Mouse (Mus musculus) B cell, adult 62 days (primary cell): ENCODE data around the gene Tcn2. TPM values are rescaled to one million over a fixed set of nuclear protein-coding genes. Genes with fewer than 3 reads are reported as not detected.

Source experiments
- total RNA-seq: library from RNA; stranded (reverse); gene quantifications from 4 replicates; pipeline ENCODE4 v1.2.4, GENCODE M21; 2023

The Tcn2 gene
- total RNA-seq = 21.4 to 26.4 TPM (median 24.0 TPM) in 4 replicates

DNA sequence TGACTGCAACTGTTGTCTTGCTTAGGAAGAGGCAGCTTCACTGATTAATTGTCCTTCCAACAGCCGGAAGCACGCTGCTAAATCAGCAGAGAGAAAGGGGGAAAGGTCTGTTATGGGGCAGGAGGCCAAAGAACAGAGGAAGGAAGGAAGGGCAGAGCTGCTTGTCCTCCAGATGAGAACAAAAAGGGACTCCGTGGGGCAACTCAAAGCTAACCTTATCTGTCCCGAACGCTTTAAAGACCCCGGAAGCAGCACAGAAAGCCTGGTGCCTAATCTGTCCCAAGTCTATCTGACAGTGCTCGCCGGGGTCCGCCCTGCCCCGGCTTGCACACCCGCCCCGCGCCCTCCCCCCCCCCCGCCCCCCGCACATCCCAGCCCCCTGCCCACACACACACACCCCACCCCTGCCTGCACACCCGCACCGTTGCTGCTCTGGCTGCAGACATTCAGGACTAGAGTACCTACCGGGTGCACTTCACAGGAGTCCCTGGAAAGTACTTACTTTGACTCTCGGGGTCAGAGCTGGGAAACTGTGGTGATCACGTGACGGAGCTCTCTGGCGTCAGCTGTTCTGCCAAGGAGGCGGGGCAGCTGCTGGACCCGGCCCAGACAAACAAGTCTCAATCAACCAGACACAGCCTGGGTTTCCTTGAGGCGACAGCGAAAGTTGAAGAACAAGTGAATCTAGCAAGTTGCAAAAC is at the start of gene Tcn2:
Gene Tcn2 (minus strand): TSS at position 649 of the 701 bp plus-strand sequence.

DNA sequence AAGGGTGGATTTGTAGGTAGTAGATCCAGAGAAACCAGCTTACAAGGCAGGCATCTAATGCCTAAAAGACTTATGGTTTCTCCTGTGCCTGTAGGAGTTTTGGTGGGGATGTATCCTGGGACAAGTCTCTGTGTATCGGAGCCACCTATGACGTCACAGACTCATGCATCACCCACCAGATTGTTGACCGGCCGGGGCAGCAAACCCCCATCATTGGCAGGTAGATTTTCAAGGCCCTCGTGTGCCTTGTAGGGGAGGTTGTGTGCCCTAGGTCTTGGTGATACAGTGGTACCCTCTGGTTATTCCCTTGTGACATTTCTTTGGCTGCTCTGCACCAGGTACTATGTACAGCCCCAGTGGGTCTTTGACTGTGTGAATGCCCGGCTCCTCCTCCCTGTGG is 44.7 kb upstream of the Tcn2 start, which contains the start of gene 4930556J24Rik:
Gene 4930556J24Rik (minus strand): TSS at position 101 of the 400 bp plus-strand sequence.

DNA sequence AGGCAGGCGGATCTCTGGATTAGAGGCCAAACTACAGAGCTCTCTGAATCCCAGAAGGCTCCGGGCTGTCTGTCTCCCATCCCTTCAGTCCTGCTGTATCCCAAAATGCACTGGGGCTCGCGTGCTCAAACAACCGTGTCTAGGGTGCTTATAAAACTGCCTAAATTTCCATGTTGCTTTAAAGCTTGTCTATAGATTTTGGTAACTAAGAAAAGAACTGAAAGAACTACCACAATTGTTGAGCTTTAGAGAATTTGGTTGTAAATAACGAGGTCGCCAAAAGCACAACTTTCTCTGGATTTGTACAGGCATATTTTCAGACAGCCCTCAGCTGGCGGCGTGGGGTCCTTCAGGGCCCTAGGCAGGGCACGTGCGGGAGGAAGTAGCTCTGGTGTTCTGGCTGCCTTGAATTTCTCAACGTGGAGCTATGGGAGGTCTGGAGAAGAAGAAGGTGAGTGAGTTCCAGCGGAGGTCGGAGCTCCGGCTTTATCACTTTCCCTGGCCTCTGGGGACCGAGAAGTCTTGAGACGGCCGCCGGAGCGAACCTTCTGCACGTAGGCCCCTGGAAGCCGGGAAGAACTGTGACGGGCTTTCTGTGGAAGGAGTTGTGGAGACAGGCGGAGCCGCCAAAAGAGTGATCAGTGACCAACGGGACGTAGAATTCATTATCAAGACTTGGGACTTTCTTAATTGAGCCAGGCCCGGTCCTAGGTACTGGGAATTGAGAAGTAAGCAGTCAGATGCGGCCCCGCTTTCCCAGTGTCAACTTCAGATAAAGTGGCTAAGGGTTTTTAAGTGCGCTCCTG is 31.9 kb upstream of the Tcn2 start, which contains the start of gene Pes1:
Gene Pes1 (plus strand): TSS at position 366 of the 806 bp plus-strand sequence.

DNA sequence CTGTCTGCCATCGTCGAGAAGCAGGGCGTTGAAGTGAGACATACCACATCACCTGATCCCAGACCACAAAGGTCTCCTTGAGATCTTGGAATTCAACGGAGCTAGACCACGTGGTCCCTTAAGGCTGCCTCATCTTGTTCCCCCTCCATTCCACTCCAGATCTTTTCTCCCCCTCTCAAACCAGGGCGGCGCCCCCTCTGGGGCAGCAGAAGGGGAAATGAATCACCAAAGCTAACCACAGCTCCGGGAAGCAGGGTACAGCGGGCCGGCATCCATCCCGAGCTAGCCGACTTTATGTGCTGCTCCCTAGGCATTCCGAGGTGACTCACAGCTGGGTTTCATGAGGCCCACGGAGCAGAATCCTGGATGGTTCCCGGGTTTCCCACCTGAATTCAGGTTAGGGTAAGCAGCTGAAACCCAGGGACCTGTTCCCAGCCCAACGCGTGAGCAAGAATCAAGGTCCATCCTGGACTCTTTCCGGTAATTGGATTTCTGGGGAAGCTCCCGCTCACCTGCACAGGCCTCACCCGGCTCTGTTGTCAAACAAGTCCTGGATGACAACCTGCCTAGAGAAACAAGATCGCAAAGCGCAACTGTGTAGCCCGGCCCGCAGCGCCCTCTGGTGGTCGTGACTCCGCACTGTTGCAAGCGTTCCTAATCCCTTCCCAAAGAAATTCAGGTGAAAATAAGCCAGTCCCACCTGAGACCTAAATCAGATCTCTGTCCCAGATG is 17.7 kb downstream of the Tcn2 start, which contains the start of gene Slc35e4:
Gene Slc35e4 (minus strand): TSS at position 556 of the 732 bp plus-strand sequence.

DNA sequence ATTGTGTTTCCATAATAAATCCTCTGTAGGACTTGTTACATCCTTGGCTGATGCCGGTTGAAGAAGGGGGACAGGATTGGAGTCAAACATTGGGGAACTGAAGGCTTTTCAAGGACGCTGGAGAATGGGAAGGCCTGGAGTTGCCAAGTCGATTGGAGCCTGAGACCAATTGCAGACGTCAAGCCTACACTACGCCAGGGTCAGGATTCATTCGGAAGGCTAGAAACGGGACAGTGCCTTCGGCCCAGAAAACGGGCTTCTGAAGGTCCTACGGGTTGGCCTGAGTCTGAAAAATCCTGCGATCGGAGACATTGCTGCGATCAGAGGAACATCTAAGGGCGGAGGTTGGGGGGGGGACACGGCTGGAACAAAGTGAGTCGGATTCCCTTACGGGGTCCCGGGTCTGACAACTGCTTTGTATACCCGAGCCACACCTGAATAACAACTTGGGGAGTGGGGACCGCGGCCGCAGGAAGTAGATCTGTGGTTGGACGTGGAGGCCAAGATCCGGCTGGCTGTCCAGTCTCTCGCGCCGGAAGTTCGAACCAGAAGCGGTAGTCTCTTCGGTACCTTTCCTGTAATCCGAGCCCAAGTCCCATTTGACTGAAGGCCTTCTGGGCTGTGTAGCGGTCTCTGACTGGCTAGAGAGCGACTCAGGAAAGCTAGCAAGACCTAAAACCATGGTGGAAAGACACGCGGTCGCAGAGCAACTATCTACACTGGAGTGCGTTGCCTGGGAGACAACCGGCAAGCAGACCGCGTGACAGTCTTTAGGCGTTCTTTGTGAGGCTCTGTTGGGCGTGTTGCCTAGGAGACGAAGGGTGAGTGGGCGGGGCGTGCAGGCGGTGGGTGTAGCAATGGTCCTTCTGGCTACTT is 37.3 kb downstream of the Tcn2 start, which contains the start of the genes 4921536K21Rik and Dusp18:
Gene 4921536K21Rik (minus strand): TSS at position 693 of the 876 bp plus-strand sequence.
Gene Dusp18 (plus strand): TSS at position 835 of the 876 bp plus-strand sequence.

Other genes starting within 250 kb of the Tcn2 start
- 0.17 to 0.19 TPM (median 0.18 TPM) in 3 of 4 replicates, not detected in the other for gene Osbp2, start 68.3 kb downstream of the Tcn2 start, total RNA-seq
- 0.88 to 1.8 TPM (median 1.5 TPM) in 4 replicates for gene 4921536K21Rik, start 37.1 kb downstream of the Tcn2 start, total RNA-seq
- gene Dusp18, start 36.9 kb downstream of the Tcn2 start, total RNA-seq = 22.7 to 28.9 TPM (median 24.5 TPM) in 4 replicates
- gene Slc35e4, start 17.5 kb downstream of the Tcn2 start, total RNA-seq = 6.8 to 10.0 TPM (median 8.6 TPM) in 4 replicates
- 91.1 to 104 TPM (median 96.9 TPM) in 4 replicates for gene Pes1, start 31.8 kb upstream of the Tcn2 start, total RNA-seq
- not detected in 4 replicates for gene 4930556J24Rik, start 44.6 kb upstream of the Tcn2 start, total RNA-seq
- gene Gal3st1, start 51.5 kb upstream of the Tcn2 start, total RNA-seq = not detected in 4 replicates
- not detected in 4 replicates for gene Sec14l4, start 99.3 kb upstream of the Tcn2 start, total RNA-seq
- gene Sec14l3, start 132.7 kb upstream of the Tcn2 start, total RNA-seq = not detected in 4 replicates
- gene Mtfp1, start 163.3 kb upstream of the Tcn2 start, total RNA-seq = 1.1 to 1.9 TPM (median 1.4 TPM) in 4 replicates
- 0.27 to 0.91 TPM in 2 of 4 replicates, not detected in the others for gene Sec14l2, start 191.3 kb upstream of the Tcn2 start, total RNA-seq
- 29.9 to 37.7 TPM (median 30.9 TPM) in 4 replicates for gene Rnf215, start 203.0 kb upstream of the Tcn2 start, total RNA-seq
- 7.9 to 13.5 TPM (median 11.2 TPM) in 4 replicates for gene Ccdc157, start 228.1 kb upstream of the Tcn2 start, total RNA-seq
- gene Sf3a1, start 228.2 kb upstream of the Tcn2 start, total RNA-seq = 54.7 to 70.8 TPM (median 61.7 TPM) in 4 replicates